Mouse (Mus musculus) stomach, postnatal 0 days (tissue): ENCODE measurements at regions not wholly inside any gene's neighbourhood (a gene's known extent, or its start where the extent isn't known, plus 50 kb on each side); places are given as distances from the start of the nearest gene placed in this dataset.

Source experiments
- ATAC-seq: fragments of 200-750 bp; cut with Nextera tagmentation; 2 replicates; pipeline ENCODE4 v1.8.0; 2017; ENCODE audit not compliant: low FRiP score, low TSS enrichment
- DNase-seq: peaks from one replicate; pipeline ENCODE4 v3.0.0-alpha.2; 2016; ENCODE audit warnings: low spot score
- H3K27ac ChIP-seq: fragments of 300-500 bp; sonication (generic); replicated peaks from 2 replicates; pipeline ENCODE4 v1.5.1; 2014; ENCODE audit warnings: mild to moderate bottlenecking, control low read depth
- H3K27me3 ChIP-seq: fragments of 300-500 bp; sonication (generic); 2 replicates; pipeline ENCODE4 v1.6.1; 2014; ENCODE audit warnings: low read length; ENCODE audit not compliant: control insufficient read depth, insufficient read depth
- H3K36me3 ChIP-seq: fragments of 300-500 bp; sonication (generic); 2 replicates; pipeline ENCODE4 v1.6.1; 2014; ENCODE audit warnings: low read length, mixed read lengths; ENCODE audit not compliant: control insufficient read depth, insufficient read depth
- H3K4me1 ChIP-seq: fragments of 300-500 bp; sonication (generic); replicated peaks from 2 replicates; pipeline ENCODE4 v1.6.1; 2014; ENCODE audit warnings: antibody characterized with exemption; ENCODE audit not compliant: control insufficient read depth, insufficient read depth
- H3K4me2 ChIP-seq: fragments of 300-500 bp; sonication (generic); replicated peaks from 2 replicates; pipeline ENCODE4 v1.6.1; 2014; ENCODE audit warnings: low read depth, mild to moderate bottlenecking, control low read depth, moderate library complexity
- H3K4me3 ChIP-seq: fragments of 300-500 bp; sonication (generic); 2 replicates; pipeline ENCODE4 v1.5.1; 2014; ENCODE audit warnings: low read depth, low read length, control low read depth
- H3K9ac ChIP-seq: fragments of 300-500 bp; sonication (generic); 2 replicates; pipeline ENCODE4 v1.6.1; 2014; ENCODE audit warnings: mild to moderate bottlenecking, low read length, control low read depth, mixed read lengths
- H3K9me3 ChIP-seq: fragments of 300-500 bp; sonication (generic); 2 replicates; pipeline ENCODE4 v1.6.1; 2016; ENCODE audit warnings: low read length; ENCODE audit not compliant: control insufficient read depth
- CTCF ChIP-seq: IDR thresholded peaks from 2 replicates; pipeline ENCODE4 v1.5.1; 2016; ENCODE audit warnings: antibody characterized with exemption, low read depth, mild to moderate bottlenecking, moderate library complexity
- EP300 ChIP-seq: optimal IDR thresholded peaks from 2 replicates; pipeline ENCODE3; 2016; ENCODE audit warnings: antibody characterized with exemption
- WGBS: fragments of 180-500 bp; shearing (Covaris S2); extraction: QIAGEN DNeasy Blood & Tissue Kit; methylation state at CpG from one replicate; pipeline ENCODE4 v1.1.7; 2014; 5-methylcytosine and 5-hydroxymethylcytosine counted together

GRCm38 (mm10) chr17:9741321-9741720, 71.8 kb upstream of the Pabpc6 start:
- Histone ChIP-seq H3K9ac (no peak overlapping the region), H3K27me3 (no peaks in the 10 kb centered on the region), H3K9me3 (no peaks in the 10 kb centered on the region), H3K36me3 (no peaks in the 10 kb centered on the region), H3K4me1 (no peaks in the 10 kb centered on the region), H3K4me2 (no peak overlapping the region), H3K4me3 (no peak overlapping the region), H3K27ac (no peak overlapping the region)
- ATAC-seq, result no peak
- no peak for DNase-seq
- TF ChIP-seq CTCF (no peak), EP300 (no peak)
- 82% methylated on average over 5 of the region's 5 CpGs for WGBS

- DNase-seq, result no peak
- no peak overlapping the region for H3K4me2 ChIP-seq
- ATAC-seq, result no peak
- no peaks in the 10 kb centered on the region for H3K9me3 ChIP-seq
- no peaks in the 10 kb centered on the region for H3K27me3 ChIP-seq
- no peak overlapping the region for H3K27ac ChIP-seq
- H3K36me3 ChIP-seq, result no peaks in the 10 kb centered on the region
- 65% methylated on average over 3 of the region's 3 CpGs for WGBS
- H3K9ac ChIP-seq, result no peak overlapping the region
- no peaks in the 10 kb centered on the region for H3K4me1 ChIP-seq
- H3K4me3 ChIP-seq, result no peak overlapping the region
- TF ChIP-seq CTCF (no peak), EP300 (no peak)
Observed at GRCm38 (mm10) chr17:9729020-9729419, 59.5 kb upstream of the Pabpc6 start.

DNA sequence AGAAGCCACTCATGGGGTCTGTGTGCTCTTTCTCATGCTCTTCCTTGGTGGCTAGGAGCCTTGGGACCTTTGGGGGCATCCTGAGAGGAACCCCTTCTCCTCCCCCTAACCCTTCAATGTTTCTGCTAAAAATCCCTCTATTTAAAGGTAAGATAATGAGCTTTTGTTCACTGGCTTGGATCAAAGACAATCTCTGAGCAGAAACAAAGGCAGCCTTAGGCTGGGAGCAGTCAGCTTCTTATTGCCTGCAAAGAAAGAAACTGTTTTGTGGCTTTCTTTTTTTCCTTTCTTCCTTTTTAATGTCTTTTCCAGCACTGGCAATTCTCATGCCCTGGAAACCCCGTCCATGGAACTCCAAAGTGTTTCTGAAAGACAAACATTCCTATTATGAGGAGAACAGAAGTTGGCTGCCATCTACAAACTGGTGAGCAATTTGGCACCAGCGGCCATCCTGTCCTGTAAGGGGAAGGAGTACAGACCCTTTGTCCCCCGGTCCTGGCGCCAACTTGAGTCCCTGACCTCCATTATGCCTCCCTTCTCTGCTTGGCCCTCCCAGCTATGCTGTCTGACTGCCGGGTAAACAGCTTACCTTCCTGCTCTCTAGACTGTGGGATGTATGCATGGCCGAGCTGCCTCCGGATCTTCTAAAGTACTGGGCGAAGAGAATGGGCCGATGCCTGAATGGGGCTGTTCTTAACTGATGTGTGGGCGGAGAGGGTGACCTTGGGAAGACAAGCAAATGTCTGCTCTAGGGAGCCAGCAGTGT, 56.4 kb upstream of the Pabpc6 start:
- TF ChIP-seq EP300 (no peak), CTCF (no peak)
- ATAC-seq (no peak), DNase-seq (no peak)
- Histone ChIP-seq H3K36me3 (no peaks in the 10 kb centered on the region), H3K4me2 (no peak overlapping the region), H3K4me3 (no peak overlapping the region), H3K4me1 (no peaks in the 10 kb centered on the region), H3K27ac (no peak overlapping the region), H3K27me3 (no peaks in the 10 kb centered on the region), H3K9me3 (no peaks in the 10 kb centered on the region), H3K9ac (no peak overlapping the region)
- WGBS, result 58% methylated on average over 10 of the region's 10 CpGs

DNA sequence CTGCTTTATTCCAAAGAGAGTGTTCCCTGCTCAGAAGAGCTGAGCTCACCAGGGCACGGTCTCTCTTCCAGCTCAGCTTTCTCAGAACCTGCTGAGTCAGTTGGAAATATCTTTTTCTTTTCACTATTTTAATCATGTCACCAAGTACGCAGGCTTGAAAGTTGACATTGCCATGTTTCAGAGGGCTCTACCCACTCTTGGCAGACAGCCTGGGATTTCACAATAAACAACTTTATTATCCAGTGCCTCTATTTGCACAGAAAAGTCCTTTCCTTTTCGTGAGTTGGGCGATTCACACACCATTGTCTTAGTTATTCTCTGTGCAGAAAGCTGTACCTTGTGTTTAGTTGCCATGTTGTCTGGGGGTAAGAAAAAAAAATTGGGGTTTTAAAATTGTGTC, 54.0 kb upstream of the Pabpc6 start:
- no peaks in the 10 kb centered on the region for H3K27me3 ChIP-seq
- H3K36me3 ChIP-seq, result no peaks in the 10 kb centered on the region
- H3K4me3 ChIP-seq, result no peak overlapping the region
- no peak overlapping the region for H3K9ac ChIP-seq
- no peak for TF ChIP-seq CTCF
- no peak for TF ChIP-seq EP300
- H3K9me3 ChIP-seq, result no peaks in the 10 kb centered on the region
- WGBS, result 37% methylated on average over 4 of the region's 4 CpGs
- no peak overlapping the region for H3K27ac ChIP-seq
- DNase-seq, result no peak
- no peak overlapping the region for H3K4me2 ChIP-seq
- no peak; the same call in 1 of the 2 replicates for ATAC-seq
- H3K4me1 ChIP-seq, result no peaks in the 10 kb centered on the region

DNA sequence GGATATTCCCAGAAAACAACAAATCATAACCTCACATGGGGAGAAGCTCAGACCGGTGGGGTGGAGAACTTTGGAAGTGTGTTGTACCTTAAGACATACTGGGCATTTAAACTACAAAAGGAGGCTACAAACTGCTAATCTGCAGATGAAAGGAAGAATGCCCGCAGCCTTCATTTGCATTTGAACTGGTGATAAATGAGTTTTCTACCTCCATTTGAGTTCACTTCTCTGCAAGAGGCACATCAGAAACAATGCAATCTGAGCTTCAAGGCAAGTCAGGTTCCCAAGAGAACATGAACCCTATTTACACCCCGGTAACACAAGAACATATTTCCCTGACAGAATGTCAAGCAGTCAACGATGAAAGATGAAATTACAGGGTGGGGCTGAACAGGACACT, 53.2 kb upstream of the Pabpc6 start:
- peak; percentile 6 for TF ChIP-seq EP300
- no peak for TF ChIP-seq CTCF
- no peaks in the 10 kb centered on the region for H3K9me3 ChIP-seq
- H3K4me1 ChIP-seq, result no peaks in the 10 kb centered on the region
- 10% methylated on average over 4 of the region's 4 CpGs for WGBS
- H3K36me3 ChIP-seq, result no peaks in the 10 kb centered on the region
- no peak overlapping the region for H3K27ac ChIP-seq
- no peaks in the 10 kb centered on the region for H3K27me3 ChIP-seq
- no peak overlapping the region for H3K4me2 ChIP-seq
- H3K4me3 ChIP-seq, result no peak overlapping the region
- H3K9ac ChIP-seq, result no peak overlapping the region
- ATAC-seq, result no peak
- no peak for DNase-seq
